Mouse (Mus musculus): ENCODE results near the gene Tenm4. TPM values are rescaled to one million over a fixed set of nuclear protein-coding genes. Genes with fewer than 3 reads are reported as not detected.

Tenm4 gene
- polyA plus RNA-seq, 1 experiment from 2014 or later, result 49.7 TPM

DNA sequence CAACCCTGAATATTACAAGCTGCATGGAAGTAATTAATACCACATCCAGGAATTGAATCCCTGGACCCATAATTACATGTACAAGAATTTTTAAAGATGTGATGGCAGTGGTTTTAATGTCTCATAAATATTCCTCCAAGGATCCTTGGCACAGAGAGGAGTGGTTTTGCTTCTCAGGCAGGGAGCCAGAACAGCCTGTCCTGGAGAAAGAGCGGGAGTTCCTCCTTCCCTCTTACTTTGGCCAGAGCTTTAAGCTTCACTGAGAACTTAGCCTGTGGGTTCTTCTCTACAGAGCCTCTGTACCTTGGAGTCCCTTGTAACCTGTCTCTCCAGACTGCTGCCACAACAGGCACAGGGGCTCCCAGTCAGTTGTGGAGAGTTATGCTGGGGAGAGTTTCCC, 94.9 kb downstream of the Tenm4 start:
- H3K4me1 ChIP-seq, result peaks cover 9% of the 10 kb centered on the region
- no peak overlapping the region for H3K4me3 ChIP-seq (replicated peaks)
- H3K27ac ChIP-seq (replicated peaks), result no peak overlapping the region
- no peaks in the 10 kb centered on the region for H3K27me3 ChIP-seq (replicated peaks)
- 92% methylated on average over 1 of the region's 1 CpGs for WGBS
- ATAC-seq (ENCODE audit: low FRiP score), result no peak
- H3K9ac ChIP-seq (replicated peaks), result no peak overlapping the region
- no peak overlapping the region for H3K4me2 ChIP-seq
- no peaks in the 10 kb centered on the region for H3K36me3 ChIP-seq
- no peaks in the 10 kb centered on the region for H3K9me3 ChIP-seq (replicated peaks)

DNA sequence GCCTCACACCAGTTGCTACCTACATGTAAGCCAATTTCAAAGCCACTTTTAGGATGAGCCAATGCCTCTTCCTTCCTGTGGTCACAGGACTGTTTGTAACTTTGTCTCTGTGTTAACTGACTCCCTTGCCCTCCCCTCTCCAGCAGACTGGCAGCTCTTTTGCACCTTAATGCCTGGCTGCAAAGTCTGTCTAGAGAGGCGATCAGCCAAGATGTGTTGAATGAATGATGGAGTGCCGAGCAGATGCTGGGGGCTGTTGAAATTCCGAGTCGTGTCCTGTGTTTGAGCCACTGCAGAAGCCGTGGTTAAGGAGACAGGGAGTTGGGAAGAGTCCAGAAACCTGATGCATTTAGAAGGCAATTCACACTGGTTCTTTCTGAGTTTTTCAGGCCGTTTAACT, 96.2 kb downstream of the Tenm4 start:
- H3K4me3 ChIP-seq (replicated peaks), result no peak overlapping the region
- H3K4me1 ChIP-seq, result peaks cover 9% of the 10 kb centered on the region
- H3K9ac ChIP-seq (replicated peaks), result no peak overlapping the region
- no peaks in the 10 kb centered on the region for H3K36me3 ChIP-seq
- ATAC-seq (ENCODE audit: low FRiP score), result no peak
- H3K27ac ChIP-seq (replicated peaks), result no peak overlapping the region
- 50% methylated on average over 6 of the region's 6 CpGs for WGBS
- no peaks in the 10 kb centered on the region for H3K9me3 ChIP-seq (replicated peaks)
- no peaks in the 10 kb centered on the region for H3K27me3 ChIP-seq (replicated peaks)
- no peak overlapping the region for H3K4me2 ChIP-seq

DNA sequence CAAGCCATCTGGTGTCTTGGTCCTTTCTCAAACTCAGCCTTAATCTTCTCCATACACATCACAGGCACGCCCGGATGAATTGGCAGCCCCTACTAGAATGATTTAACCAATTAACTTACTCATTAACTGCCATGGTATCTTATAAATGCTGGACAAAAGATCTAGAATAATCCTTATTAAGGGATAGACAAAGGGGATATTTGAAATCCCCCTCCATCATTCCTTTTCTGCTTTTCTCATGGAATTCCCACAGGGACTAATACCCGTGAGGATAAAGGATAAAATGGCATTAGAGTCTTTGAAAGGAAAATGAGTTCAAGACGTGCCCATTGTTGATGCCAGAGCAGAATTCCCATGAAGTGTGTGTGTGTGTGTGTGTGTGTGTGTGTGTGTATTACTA, 99.6 kb downstream of the Tenm4 start:
- WGBS, result 54% methylated on average over 4 of the region's 4 CpGs
- Histone ChIP-seq H3K27ac (replicated peaks) (no peak overlapping the region), H3K27me3 (replicated peaks) (no peaks in the 10 kb centered on the region), H3K4me3 (replicated peaks) (no peak overlapping the region), H3K4me1 (peaks cover 8% of the 10 kb centered on the region), H3K4me2 (no peak overlapping the region), H3K9ac (replicated peaks) (no peak overlapping the region), H3K9me3 (replicated peaks) (no peaks in the 10 kb centered on the region), H3K36me3 (no peaks in the 10 kb centered on the region)
- ATAC-seq (ENCODE audit: low FRiP score), result no peak

DNA sequence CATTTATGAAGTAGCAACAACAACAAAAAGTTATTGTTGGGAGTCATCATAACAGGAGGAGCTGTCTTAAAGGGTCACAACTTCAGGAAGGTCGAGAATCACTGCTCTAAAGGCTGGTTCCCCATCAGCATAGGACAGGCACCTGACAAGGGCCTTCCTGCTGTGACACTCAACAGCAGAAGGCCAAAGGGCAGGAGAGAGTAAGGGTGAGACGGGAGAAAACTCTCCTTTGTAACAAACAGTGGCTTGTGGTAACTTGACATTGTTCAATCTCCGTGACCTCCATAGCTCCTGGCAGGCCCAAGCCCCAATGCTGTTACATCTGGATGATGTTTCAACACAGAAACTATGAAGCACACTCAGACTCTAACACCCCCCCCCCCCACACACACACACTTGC, 101.0 kb downstream of the Tenm4 start:
- WGBS, result 76% methylated on average over 3 of the region's 3 CpGs
- no peak overlapping the region for H3K9ac ChIP-seq (replicated peaks)
- no peaks in the 10 kb centered on the region for H3K9me3 ChIP-seq (replicated peaks)
- H3K27ac ChIP-seq (replicated peaks), result no peak overlapping the region
- H3K4me2 ChIP-seq, result no peak overlapping the region
- H3K36me3 ChIP-seq, result no peaks in the 10 kb centered on the region
- H3K27me3 ChIP-seq (replicated peaks), result no peaks in the 10 kb centered on the region
- no peak overlapping the region for H3K4me3 ChIP-seq (replicated peaks)
- no peak for ATAC-seq (ENCODE audit: low FRiP score)
- 0 out of 2 replicates have a peak, but pooled peaks cover 3% of the 10 kb centered on the region for H3K4me1 ChIP-seq

DNA sequence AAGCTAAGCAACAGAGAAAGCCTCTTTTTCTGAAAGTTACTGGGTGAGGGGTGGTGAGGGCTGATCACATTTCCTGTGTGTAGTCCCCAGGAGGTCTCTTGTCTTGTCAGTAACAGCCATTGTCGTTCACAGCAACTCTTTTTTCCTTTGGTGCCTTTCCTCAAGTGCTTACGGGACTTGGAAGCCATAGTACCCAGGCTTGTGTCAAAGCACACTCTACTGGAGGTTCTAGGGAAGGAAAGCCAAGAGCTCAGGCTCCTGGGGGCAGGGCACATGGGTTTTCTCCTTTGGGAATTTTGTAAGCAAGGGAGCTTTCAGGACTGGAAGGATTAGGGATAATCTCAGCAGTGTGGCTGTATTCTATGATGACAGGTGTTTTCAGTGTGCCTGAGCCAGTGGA, 103.4 kb downstream of the Tenm4 start:
- Histone ChIP-seq H3K27ac (replicated peaks) (no peak overlapping the region), H3K36me3 (no peaks in the 10 kb centered on the region), H3K4me3 (replicated peaks) (no peak overlapping the region), H3K27me3 (replicated peaks) (no peaks in the 10 kb centered on the region), H3K4me2 (no peak overlapping the region), H3K9me3 (replicated peaks) (no peaks in the 10 kb centered on the region), H3K9ac (replicated peaks) (no peak overlapping the region), H3K4me1 (peaks cover 12% of the 10 kb centered on the region; the same call in 1 of the 2 replicates)
- 78% methylated on average over 2 of the region's 2 CpGs for WGBS
- no peak for ATAC-seq (ENCODE audit: low FRiP score)

DNA sequence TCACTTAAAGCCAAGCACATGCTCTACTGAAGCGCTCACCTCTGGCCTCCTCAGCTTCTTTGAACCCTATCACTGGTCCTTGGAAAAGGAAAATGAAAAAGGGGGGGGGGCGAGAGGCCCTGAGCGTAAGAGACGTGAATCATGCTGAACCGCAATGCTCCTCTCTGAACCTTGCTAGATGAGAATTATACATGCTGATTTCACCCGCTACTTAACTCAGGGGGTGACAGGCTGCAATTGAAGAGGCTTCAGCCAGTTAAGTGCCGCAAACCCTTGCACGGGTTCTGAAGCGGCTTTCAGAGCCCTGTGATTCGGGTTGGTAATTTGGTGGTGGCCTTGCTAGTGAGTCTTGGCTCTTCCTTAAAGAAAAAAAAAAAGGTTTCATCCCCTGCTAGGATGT, 106.5 kb downstream of the Tenm4 start:
- Histone ChIP-seq H3K27me3 (replicated peaks) (no peaks in the 10 kb centered on the region), H3K36me3 (no peaks in the 10 kb centered on the region), H3K27ac (replicated peaks) (no peak overlapping the region), H3K4me1 (peaks cover 25% of the 10 kb centered on the region), H3K9me3 (replicated peaks) (no peaks in the 10 kb centered on the region), H3K4me3 (replicated peaks) (no peak overlapping the region), H3K9ac (replicated peaks) (no peak overlapping the region), H3K4me2 (no peak overlapping the region)
- 0 out of 2 replicates have a peak, but pooled peaks have one; percentile 30 for ATAC-seq (ENCODE audit: low FRiP score)
- 60% methylated on average over 10 of the region's 10 CpGs for WGBS

DNA sequence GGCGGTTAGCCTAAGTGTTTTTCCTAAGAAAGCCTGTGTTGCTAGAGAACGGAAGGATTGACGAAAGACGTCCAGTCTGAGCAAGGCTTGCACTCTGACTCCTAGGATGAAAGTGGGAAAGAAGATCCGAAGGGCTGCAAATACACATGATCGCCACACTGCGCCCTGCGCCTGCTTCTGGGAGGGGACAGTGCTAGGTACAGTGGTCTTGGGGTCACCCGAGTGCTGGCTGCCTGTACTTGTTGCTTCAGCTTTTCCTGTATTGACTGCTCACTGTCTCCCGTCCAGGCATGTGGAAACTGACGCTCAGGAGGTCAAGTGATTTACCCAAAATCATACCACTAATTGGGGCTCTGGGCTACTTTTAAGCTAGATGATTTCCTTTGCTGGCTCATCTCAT, 107.3 kb downstream of the Tenm4 start:
- no peak overlapping the region for H3K27ac ChIP-seq (replicated peaks)
- no peak overlapping the region for H3K4me3 ChIP-seq (replicated peaks)
- no peaks in the 10 kb centered on the region for H3K36me3 ChIP-seq
- peaks cover 25% of the 10 kb centered on the region for H3K4me1 ChIP-seq
- H3K27me3 ChIP-seq (replicated peaks), result no peaks in the 10 kb centered on the region
- no peaks in the 10 kb centered on the region for H3K9me3 ChIP-seq (replicated peaks)
- H3K4me2 ChIP-seq, result no peak overlapping the region
- no peak for ATAC-seq (ENCODE audit: low FRiP score)
- 86% methylated on average over 11 of the region's 11 CpGs for WGBS
- no peak overlapping the region for H3K9ac ChIP-seq (replicated peaks)

DNA sequence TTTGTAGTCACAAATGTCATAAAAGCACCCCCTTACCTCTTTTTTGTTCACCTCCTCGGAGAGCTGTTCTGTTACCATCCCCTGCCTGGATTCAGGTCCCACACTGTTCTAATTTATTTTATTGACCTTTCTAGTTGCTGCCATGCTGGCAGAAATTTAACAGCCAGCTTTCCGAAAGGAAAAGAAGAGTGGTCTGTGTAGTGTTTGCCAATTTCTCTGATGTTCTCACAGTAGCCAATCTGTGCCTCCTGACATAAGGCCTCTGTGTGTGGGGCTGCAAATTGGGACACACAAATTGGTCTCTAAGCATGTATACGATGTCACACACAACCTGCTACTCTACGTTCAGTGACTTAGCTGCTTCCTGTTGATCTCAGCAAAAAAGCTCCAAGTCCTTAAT, 109.7 kb downstream of the Tenm4 start:
- H3K36me3 ChIP-seq, result no peaks in the 10 kb centered on the region
- peaks cover 32% of the 10 kb centered on the region for H3K4me1 ChIP-seq
- H3K27ac ChIP-seq (replicated peaks), result 0 out of 2 replicates have a peak overlapping the region, but pooled peaks have one; percentile 30
- no peak overlapping the region for H3K4me2 ChIP-seq
- 52% methylated on average over 4 of the region's 4 CpGs for WGBS
- ATAC-seq (ENCODE audit: low FRiP score), result 0 out of 2 replicates have a peak, but pooled peaks have one; percentile 15
- no peaks in the 10 kb centered on the region for H3K9me3 ChIP-seq (replicated peaks)
- H3K4me3 ChIP-seq (replicated peaks), result no peak overlapping the region
- no peaks in the 10 kb centered on the region for H3K27me3 ChIP-seq (replicated peaks)
- H3K9ac ChIP-seq (replicated peaks), result no peak overlapping the region

DNA sequence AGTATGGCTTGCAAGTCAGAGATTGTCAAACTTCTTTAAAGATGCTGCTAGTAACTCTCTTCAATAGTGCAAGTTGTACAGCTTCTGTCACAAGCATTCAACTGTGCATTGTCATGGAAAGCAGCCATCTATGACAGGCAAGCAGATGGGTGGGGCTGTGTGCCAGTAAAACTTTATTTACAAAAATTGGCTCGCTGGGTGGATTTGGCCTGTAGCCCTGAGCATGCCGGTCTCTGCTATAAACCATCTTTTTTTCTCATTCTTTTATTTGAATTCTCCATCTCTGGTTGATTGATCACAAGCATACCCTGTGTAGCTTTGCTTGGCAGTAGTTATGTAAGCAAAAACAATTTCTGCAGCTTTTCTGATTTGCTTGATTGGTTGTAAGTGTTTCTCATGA, 119.5 kb downstream of the Tenm4 start:
- H3K9ac ChIP-seq (replicated peaks), result no peak overlapping the region
- 44% methylated on average over 2 of the region's 2 CpGs for WGBS
- H3K36me3 ChIP-seq, result no peaks in the 10 kb centered on the region
- no peak overlapping the region for H3K4me2 ChIP-seq
- no peaks in the 10 kb centered on the region for H3K9me3 ChIP-seq (replicated peaks)
- H3K4me1 ChIP-seq, result 0 out of 2 replicates have a peak, but pooled peaks cover under 1% of the 10 kb centered on the region
- H3K27me3 ChIP-seq (replicated peaks), result no peaks in the 10 kb centered on the region
- H3K27ac ChIP-seq (replicated peaks), result no peak overlapping the region
- H3K4me3 ChIP-seq (replicated peaks), result no peak overlapping the region
- peak; percentile 63; the same call in 1 of the 2 replicates for ATAC-seq (ENCODE audit: low FRiP score)

DNA sequence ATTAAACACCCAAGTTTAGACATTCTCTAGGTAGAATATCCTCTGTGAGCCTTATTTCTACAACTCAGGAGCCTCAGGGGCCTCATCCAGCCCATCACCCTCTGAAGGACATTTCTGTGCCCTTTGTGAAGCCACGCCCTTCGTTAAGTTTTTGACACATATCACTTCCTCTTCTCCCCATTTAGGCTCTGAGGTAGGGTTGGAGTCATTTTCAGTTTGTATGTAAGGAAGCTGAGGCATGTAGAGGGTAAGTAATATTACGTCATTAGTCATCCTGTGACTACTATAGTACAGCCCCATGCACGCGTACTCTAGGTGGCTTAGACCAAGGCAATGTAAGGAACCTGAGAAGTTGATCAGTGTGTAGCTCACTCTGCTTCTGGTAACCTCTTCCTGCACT, 124.9 kb downstream of the Tenm4 start:
- H3K9me3 ChIP-seq (replicated peaks), result no peaks in the 10 kb centered on the region
- 95% methylated on average over 5 of the region's 5 CpGs for WGBS
- no peak overlapping the region for H3K9ac ChIP-seq (replicated peaks)
- H3K27me3 ChIP-seq (replicated peaks), result no peaks in the 10 kb centered on the region
- no peaks in the 10 kb centered on the region for H3K36me3 ChIP-seq
- peaks cover 5% of the 10 kb centered on the region for H3K4me1 ChIP-seq
- H3K27ac ChIP-seq (replicated peaks), result no peak overlapping the region
- no peak overlapping the region for H3K4me2 ChIP-seq
- H3K4me3 ChIP-seq (replicated peaks), result no peak overlapping the region
- no peak for ATAC-seq (ENCODE audit: low FRiP score)

DNA sequence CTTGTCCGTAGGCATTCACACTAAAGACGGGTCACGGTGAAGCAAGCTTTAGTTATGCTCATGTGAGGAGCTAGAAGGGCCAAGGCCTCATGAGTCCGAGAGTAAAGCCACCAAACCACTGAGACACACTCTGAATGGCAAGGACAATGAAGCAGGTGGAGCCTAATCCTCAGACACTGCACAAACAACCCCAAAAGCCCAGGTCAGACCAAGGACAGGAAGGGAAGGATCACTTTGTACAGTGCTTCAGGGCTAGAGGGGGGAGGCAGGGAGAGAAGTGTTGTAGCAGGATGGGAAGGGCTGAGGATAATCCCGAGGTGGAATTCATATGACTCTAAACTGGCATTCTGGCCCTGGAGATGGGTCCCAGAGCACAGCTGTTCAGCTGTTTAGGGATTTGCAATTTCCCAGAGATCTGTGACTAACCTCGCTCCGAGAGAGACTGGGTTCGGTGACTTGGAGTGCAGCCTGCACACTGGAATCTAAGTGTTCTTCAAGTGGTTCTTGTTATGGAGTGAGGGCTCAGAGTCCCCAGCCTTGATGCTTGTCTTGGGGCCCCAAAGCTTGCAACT, 129.9 kb downstream of the Tenm4 start:
- Histone ChIP-seq H3K4me2 (no peak overlapping the region), H3K4me3 (replicated peaks) (no peak overlapping the region), H3K27me3 (replicated peaks) (no peaks in the 10 kb centered on the region), H3K36me3 (no peaks in the 10 kb centered on the region), H3K27ac (replicated peaks) (no peak overlapping the region), H3K9me3 (replicated peaks) (no peaks in the 10 kb centered on the region), H3K4me1 (peaks cover 8% of the 10 kb centered on the region), H3K9ac (replicated peaks) (no peak overlapping the region)
- 88% methylated on average over 8 of the region's 8 CpGs for WGBS
- ATAC-seq (ENCODE audit: low FRiP score), result no peak

DNA sequence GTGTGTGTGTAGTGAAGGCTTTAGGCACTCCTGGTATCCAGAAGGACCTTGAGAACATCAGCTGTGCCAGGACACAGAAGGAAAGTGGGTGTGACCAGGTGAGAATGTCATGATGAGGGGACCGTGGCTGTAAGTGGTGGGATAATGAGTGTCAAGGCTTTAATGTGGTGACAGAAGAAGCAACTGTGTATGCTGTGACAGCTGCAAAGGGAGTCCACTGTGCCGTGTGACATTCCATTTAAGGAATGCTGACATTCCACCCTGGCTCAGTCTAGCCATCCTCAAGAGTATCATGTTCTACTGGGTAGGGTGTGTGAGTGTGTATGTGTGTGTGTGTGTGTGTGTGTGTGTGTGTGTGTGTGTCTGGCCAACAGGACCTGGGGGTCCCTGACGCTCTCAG, 130.8 kb downstream of the Tenm4 start:
- 70% methylated on average over 2 of the region's 3 CpGs for WGBS
- Histone ChIP-seq H3K36me3 (no peaks in the 10 kb centered on the region), H3K9ac (replicated peaks) (no peak overlapping the region), H3K4me3 (replicated peaks) (no peak overlapping the region), H3K4me2 (no peak overlapping the region), H3K4me1 (peaks cover 13% of the 10 kb centered on the region), H3K27ac (replicated peaks) (0 out of 2 replicates have a peak overlapping the region, but pooled peaks have one; percentile 18), H3K9me3 (replicated peaks) (no peaks in the 10 kb centered on the region), H3K27me3 (replicated peaks) (no peaks in the 10 kb centered on the region)
- no peak for ATAC-seq (ENCODE audit: low FRiP score)

All from neural tube, embryonic 15.5 days (tissue).